In the genomic region with DNA sequence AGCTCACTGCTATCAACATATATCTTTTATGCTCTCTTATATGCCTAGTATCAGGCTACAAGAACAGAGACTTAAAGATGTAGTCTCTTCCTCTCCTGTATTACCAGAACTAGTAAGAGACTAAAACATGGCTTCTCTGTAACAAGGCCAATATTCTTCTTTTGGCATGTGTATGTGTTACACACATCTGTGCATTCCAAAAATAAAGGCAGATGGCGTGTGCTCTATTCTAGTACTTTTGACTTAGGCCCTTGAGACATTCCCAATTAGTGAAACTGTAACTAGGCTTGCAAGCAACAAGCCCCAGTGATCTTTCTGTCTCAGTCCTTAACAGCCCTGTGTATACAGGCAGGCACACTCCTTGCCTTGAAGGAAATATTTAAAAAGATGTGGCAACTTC, we compare ENCODE assay signal across 21 mouse cellular contexts.
DNase-seq lines count a peak whose midpoint lies in the region; ATAC-seq lines count a peak whose summit lies in the region.
"Had no signal": no experiment of that assay in that cellular context is flagged by ENCODE, and none has a peak within 500 bp of the region (broad histone marks: within the 10 kb centered on the region; RNA-seq: fewer than 3 reads in every experiment).

No protein-coding gene starts in this region.

- no peaks in the 10 kb centered on the region for H3K9me3 ChIP-seq in forebrain, embryonic 14.5 days (replicated peaks; ENCODE audit: control insufficient read depth, low read length)
- no peaks in the 10 kb centered on the region for H3K9me3 ChIP-seq in forebrain, embryonic 13.5 days (replicated peaks)
- no peaks in the 10 kb centered on the region for H3K9me3 ChIP-seq in neural tube, embryonic 15.5 days (replicated peaks)
- H3K9me3 ChIP-seq: embryonic facial prominence, embryonic 10.5 days; heart, embryonic 10.5 days; intestine, embryonic 15.5 days had no signal

- H3K9ac ChIP-seq in forebrain, embryonic 14.5 days (ENCODE audit: low read length), result no peak overlapping the region
- no peak overlapping the region for H3K9ac ChIP-seq in forebrain, embryonic 13.5 days
- H3K9ac ChIP-seq in neural tube, embryonic 15.5 days (replicated peaks), result no peak overlapping the region
- H3K9ac ChIP-seq: intestine, embryonic 15.5 days had no signal

- no peak overlapping the region for H3K4me3 ChIP-seq in forebrain, embryonic 14.5 days (ENCODE audit: low read depth, low read length)
- H3K4me3 ChIP-seq in forebrain, embryonic 13.5 days, result no peak overlapping the region
- no peak overlapping the region for H3K4me3 ChIP-seq in neural tube, embryonic 15.5 days (replicated peaks)
- H3K4me3 ChIP-seq: embryonic facial prominence, embryonic 10.5 days; heart, embryonic 10.5 days; intestine, embryonic 15.5 days had no signal

- no peak; the same call in 1 of the 2 replicates for ATAC-seq in forebrain, embryonic 14.5 days
- ATAC-seq in forebrain, embryonic 13.5 days, result no peak
- ATAC-seq in frontal cortex, adult (ENCODE audit: low TSS enrichment), result peak; percentile 59
- peak; percentile 31; the same call in 1 of the 2 replicates for ATAC-seq in neural tube, embryonic 15.5 days (ENCODE audit: low FRiP score)
- ATAC-seq: CD4-positive, CD25-positive, alpha-beta regulatory T cell, adult 4 months; intestine, embryonic 15.5 days had no signal

- no peaks in the 10 kb centered on the region for H3K27me3 ChIP-seq in forebrain, embryonic 14.5 days (replicated peaks; ENCODE audit: control insufficient read depth, insufficient read depth, low read length)
- no peaks in the 10 kb centered on the region for H3K27me3 ChIP-seq in forebrain, embryonic 13.5 days
- no peaks in the 10 kb centered on the region for H3K27me3 ChIP-seq in neural tube, embryonic 15.5 days (replicated peaks)
- H3K27me3 ChIP-seq: intestine, embryonic 15.5 days had no signal

- no peak overlapping the region for H3K27ac ChIP-seq in forebrain, embryonic 14.5 days (ENCODE audit: low read depth, low read length)
- no peak overlapping the region for H3K27ac ChIP-seq in forebrain, embryonic 13.5 days
- no peak overlapping the region for H3K27ac ChIP-seq in neural tube, embryonic 15.5 days (replicated peaks)
- H3K27ac ChIP-seq: embryonic facial prominence, embryonic 10.5 days; heart, embryonic 10.5 days; intestine, embryonic 15.5 days had no signal

- no peaks in the 10 kb centered on the region for H3K36me3 ChIP-seq in forebrain, embryonic 14.5 days (ENCODE audit: control insufficient read depth, insufficient read depth, low read length)
- H3K36me3 ChIP-seq in forebrain, embryonic 13.5 days (ENCODE audit: poor library complexity, severe bottlenecking), result no peaks in the 10 kb centered on the region
- no peaks in the 10 kb centered on the region for H3K36me3 ChIP-seq in neural tube, embryonic 15.5 days
- H3K36me3 ChIP-seq: embryonic facial prominence, embryonic 10.5 days; G1E; heart, embryonic 10.5 days; intestine, embryonic 15.5 days had no signal

- 69% methylated on average over 1 of the region's 1 CpGs for WGBS in forebrain, embryonic 14.5 days
- WGBS in forebrain, embryonic 13.5 days, result 73% methylated on average over 1 of the region's 1 CpGs
- 66% methylated on average over 1 of the region's 1 CpGs for WGBS in neural tube, embryonic 15.5 days

- H3K4me2 ChIP-seq in forebrain, embryonic 14.5 days (ENCODE audit: low read length), result no peak overlapping the region
- H3K4me2 ChIP-seq in forebrain, embryonic 13.5 days, result no peak overlapping the region
- H3K4me2 ChIP-seq in neural tube, embryonic 15.5 days, result no peak overlapping the region
- H3K4me2 ChIP-seq: intestine, embryonic 15.5 days had no signal

- peak; percentile 12 for DNase-seq in forebrain, embryonic 14.5 days (ENCODE audit: low spot score)
- DNase-seq in frontal cortex, postnatal 14 days (ENCODE audit: low spot score in 2 of 2), result no peak
- DNase-seq in layer of hippocampus, postnatal 14 days (ENCODE audit: low spot score in 2 of 2), result peak; percentile 1 to 9
- DNase-seq in layer of hippocampus, postnatal 36 days, result no peak
- DNase-seq: adrenal gland, postnatal 10 days; B cell, adult 2 months; cerebellum, adult 18-20 months; cerebellum, postnatal 10 days; gastrocnemius, postnatal 10 days; heart, adult 18-20 months; heart, postnatal 10 days; heart, postnatal 4 days; kidney, adult 18-20 months had no signal

- no peaks in the 10 kb centered on the region for H3K4me1 ChIP-seq in forebrain, embryonic 14.5 days (ENCODE audit: control insufficient read depth, insufficient read depth, low read length)
- H3K4me1 ChIP-seq in forebrain, embryonic 13.5 days, result no peaks in the 10 kb centered on the region
- no peaks in the 10 kb centered on the region for H3K4me1 ChIP-seq in neural tube, embryonic 15.5 days
- H3K4me1 ChIP-seq: embryonic facial prominence, embryonic 10.5 days; heart, embryonic 10.5 days; intestine, embryonic 15.5 days had no signal

Comparison
In these comparisons a context has a peak if more than half of its experiments do, and no peak if none do; other contexts are left out.
1. DNase-seq: peak in forebrain, embryonic 14.5 days (single experiment) and layer of hippocampus, postnatal 14 days (2 of 2); none in frontal cortex, postnatal 14 days (0 of 2) and layer of hippocampus, postnatal 36 days (0 of 2).
2. ATAC-seq: peak in frontal cortex, adult (single experiment) and neural tube, embryonic 15.5 days (single experiment); none in forebrain, embryonic 14.5 days (single experiment) and forebrain, embryonic 13.5 days (single experiment).